ENCODE assay signal across 13 mouse cellular contexts in the genomic region with DNA sequence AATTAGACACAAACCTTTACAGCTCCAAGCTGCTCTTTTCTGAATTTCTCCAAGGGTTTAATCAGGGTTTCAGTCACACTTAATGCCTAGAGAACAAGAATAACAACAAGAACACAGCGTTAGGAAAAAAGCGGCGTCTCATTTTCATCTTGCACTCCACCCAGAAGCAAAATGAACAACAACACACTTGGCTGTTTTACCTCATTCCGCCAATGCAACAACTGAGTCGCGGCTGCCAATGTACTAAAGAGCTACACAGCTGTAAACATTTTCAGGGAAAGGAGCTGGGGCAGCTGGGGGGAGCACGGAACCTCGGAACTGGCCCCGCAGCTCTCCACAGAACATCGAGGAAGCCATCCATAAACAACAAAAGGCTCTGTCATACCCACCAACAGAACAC.
DNase-seq lines count a peak whose midpoint lies in the region; ATAC-seq lines count a peak whose summit lies in the region.
"Had no signal": no experiment of that assay in that cellular context is flagged by ENCODE, and none has a peak within 500 bp of the region (broad histone marks: within the 10 kb centered on the region; RNA-seq: fewer than 3 reads in every experiment).

No protein-coding gene starts in this region.

- H3K4me1 ChIP-seq in lung, embryonic 16.5 days (replicated peaks; ENCODE audit: control insufficient read depth, insufficient read depth, low read length): peaks cover 33% of the 10 kb centered on the region
- H3K4me1 ChIP-seq in intestine, embryonic 15.5 days (replicated peaks): peaks cover 49% of the 10 kb centered on the region
- H3K4me1 ChIP-seq in stomach, embryonic 16.5 days (ENCODE audit: control insufficient read depth, insufficient read depth, low read length): peaks cover 75% of the 10 kb centered on the region

- H3K9me3 ChIP-seq in lung, embryonic 16.5 days (ENCODE audit: control insufficient read depth, low read length): no peaks in the 10 kb centered on the region
- H3K9me3 ChIP-seq in intestine, embryonic 15.5 days: no peaks in the 10 kb centered on the region
- H3K9me3 ChIP-seq in stomach, embryonic 16.5 days (replicated peaks; ENCODE audit: control insufficient read depth, low read length): no peaks in the 10 kb centered on the region
- H3K9me3 ChIP-seq: liver, embryonic 12.5 days had no signal

- no peak overlapping the region for H3K9ac ChIP-seq in lung, embryonic 16.5 days (ENCODE audit: low read length)
- H3K9ac ChIP-seq in intestine, embryonic 15.5 days: no peak overlapping the region
- H3K9ac ChIP-seq in stomach, embryonic 16.5 days (ENCODE audit: low read length): peak overlapping the region; percentile 31; the same call in 1 of the 2 replicates
- H3K9ac ChIP-seq: liver, embryonic 12.5 days had no signal

- peak overlapping the region; percentile 59 for H3K27ac ChIP-seq in lung, embryonic 16.5 days (ENCODE audit: low read length)
- peak overlapping the region; percentile 66 for H3K27ac ChIP-seq in intestine, embryonic 15.5 days
- peak overlapping the region; percentile 73 for H3K27ac ChIP-seq in stomach, embryonic 16.5 days (ENCODE audit: low read length)
- H3K27ac ChIP-seq: liver, embryonic 12.5 days had no signal

- H3K27me3 ChIP-seq in lung, embryonic 16.5 days (ENCODE audit: control insufficient read depth, insufficient read depth, low read depth, low read length): no peaks in the 10 kb centered on the region
- no peaks in the 10 kb centered on the region for H3K27me3 ChIP-seq in intestine, embryonic 15.5 days (replicated peaks)
- no peaks in the 10 kb centered on the region for H3K27me3 ChIP-seq in stomach, embryonic 16.5 days (ENCODE audit: control insufficient read depth, insufficient read depth, low read length)
- H3K27me3 ChIP-seq: liver, embryonic 12.5 days; Patski had no signal

- WGBS in lung, embryonic 16.5 days: 42% methylated on average over 10 of the region's 10 CpGs
- WGBS in intestine, embryonic 15.5 days: 48% methylated on average over 10 of the region's 10 CpGs
- WGBS in stomach, embryonic 16.5 days: 30% methylated on average over 10 of the region's 10 CpGs

- DNase-seq in frontal cortex, postnatal 25 days (ENCODE audit: low spot score in 2 of 2): no peak
- DNase-seq in lung, postnatal 36 days: no peak
- no peak for DNase-seq in Muller cell, postnatal 12 days (ENCODE audit: inconsistent ontology term)
- DNase-seq in testis, postnatal 14 days (ENCODE audit: low spot score): no peak
- DNase-seq: cerebellum, adult 8-10 months; layer of hippocampus, postnatal 36 days; thymus, postnatal 25 days had no signal

- no peak overlapping the region for H3K4me3 ChIP-seq in lung, embryonic 16.5 days (ENCODE audit: low read length)
- H3K4me3 ChIP-seq in intestine, embryonic 15.5 days (replicated peaks): no peak overlapping the region
- no peak overlapping the region for H3K4me3 ChIP-seq in stomach, embryonic 16.5 days (replicated peaks; ENCODE audit: low read length)
- H3K4me3 ChIP-seq: liver, embryonic 12.5 days had no signal

- ATAC-seq in frontal cortex, adult (ENCODE audit: low TSS enrichment): peak; percentile 16; the same call in 1 of the 2 replicates
- ATAC-seq in lung, embryonic 16.5 days (ENCODE audit: low read depth): peak; percentile 16; the same call in 1 of the 2 replicates
- ATAC-seq in intestine, embryonic 15.5 days: no peak
- ATAC-seq in stomach, embryonic 16.5 days (ENCODE audit: insufficient read depth, low FRiP score): no peak
- ATAC-seq: liver, embryonic 12.5 days had no signal

- H3K4me2 ChIP-seq in lung, embryonic 16.5 days (ENCODE audit: low read depth, low read length): 0 out of 2 replicates have a peak overlapping the region, but pooled peaks have one; percentile 10
- no peak overlapping the region for H3K4me2 ChIP-seq in intestine, embryonic 15.5 days (replicated peaks)
- H3K4me2 ChIP-seq in stomach, embryonic 16.5 days (ENCODE audit: low read depth, low read length): peak overlapping the region; percentile 32; the same call in 1 of the 2 replicates
- H3K4me2 ChIP-seq: liver, embryonic 12.5 days had no signal

- no peaks in the 10 kb centered on the region for H3K36me3 ChIP-seq in lung, embryonic 16.5 days (ENCODE audit: control insufficient read depth, insufficient read depth, low read length)
- no peaks in the 10 kb centered on the region for H3K36me3 ChIP-seq in intestine, embryonic 15.5 days
- no peaks in the 10 kb centered on the region for H3K36me3 ChIP-seq in stomach, embryonic 16.5 days (ENCODE audit: control insufficient read depth, insufficient read depth, low read length)

Comparison
In these comparisons a context has a peak if more than half of its experiments do, and no peak if none do; other contexts are left out.
1. ATAC-seq: peak in frontal cortex, adult (single experiment) and lung, embryonic 16.5 days (single experiment); none in intestine, embryonic 15.5 days (single experiment) and stomach, embryonic 16.5 days (single experiment).
2. Peak in every context shown above with its lines, with median percentiles within 50 percentile points of each other: H3K27ac ChIP-seq.